Mouse (Mus musculus): ENCODE measurements around the gene Zfp365. TPM values are rescaled to one million over a fixed set of nuclear protein-coding genes. Genes with fewer than 3 reads are reported as not detected.

The Zfp365 gene
- polyA plus RNA-seq, 1 experiment from 2014 or later, result 1.4 TPM

DNA sequence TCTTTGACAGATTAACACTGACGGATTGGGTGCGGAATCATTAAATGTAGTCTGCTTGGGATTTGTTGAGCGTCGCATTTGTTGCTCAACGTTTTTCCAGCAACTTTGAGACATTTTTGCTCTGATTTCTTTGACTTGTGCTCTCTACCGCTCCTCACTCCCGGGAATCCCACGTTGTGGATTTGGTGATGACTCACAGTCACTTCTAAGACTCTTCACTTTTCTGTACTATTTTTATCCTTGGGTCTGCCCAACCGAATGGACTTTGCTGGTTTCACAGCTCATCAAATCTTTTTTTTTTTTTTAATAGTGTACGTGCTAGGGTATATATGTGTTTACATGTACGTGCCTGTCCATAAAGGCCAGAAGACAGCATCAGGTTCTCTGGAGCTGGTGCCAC is 20.3 kb upstream of the Zfp365 start:
- no peak for ATAC-seq (ENCODE audit: insufficient read depth, low FRiP score, low TSS enrichment)

GRCm38 (mm10) chr10:67931328-67931727 is 18.9 kb upstream of the Zfp365 start:
- DNase-seq (ENCODE audit: low spot score), result no peak
- Histone ChIP-seq H3K36me3 (ENCODE audit: control insufficient read depth, insufficient read depth, low read length) (no peaks in the 10 kb centered on the region), H3K4me3 (ENCODE audit: low read depth, low read length) (no peak overlapping the region), H3K4me1 (ENCODE audit: control insufficient read depth, insufficient read depth, low read length) (no peaks in the 10 kb centered on the region), H3K9ac (ENCODE audit: low read length) (no peak overlapping the region), H3K9me3 (ENCODE audit: control insufficient read depth, low read length) (no peaks in the 10 kb centered on the region), H3K27me3 (ENCODE audit: control insufficient read depth, insufficient read depth, low read length) (no peaks in the 10 kb centered on the region), H3K4me2 (ENCODE audit: low read depth) (no peak overlapping the region), H3K27ac (ENCODE audit: low read depth, low read length) (no peak overlapping the region)
- 85% methylated on average over 4 of the region's 4 CpGs for WGBS
- no peak for ATAC-seq (ENCODE audit: insufficient read depth, low FRiP score, low TSS enrichment)

More for the DNA sequence above, 20.3 kb upstream of the Zfp365 start:
- H3K4me2 ChIP-seq (ENCODE audit: low read depth), result no peak overlapping the region
- 90% methylated on average over 11 of the region's 11 CpGs for WGBS
- H3K9me3 ChIP-seq (ENCODE audit: control insufficient read depth, low read length), result no peaks in the 10 kb centered on the region
- no peak overlapping the region for H3K27ac ChIP-seq (ENCODE audit: low read depth, low read length)
- no peaks in the 10 kb centered on the region for H3K27me3 ChIP-seq (ENCODE audit: control insufficient read depth, insufficient read depth, low read length)
- H3K9ac ChIP-seq (ENCODE audit: low read length), result no peak overlapping the region
- H3K36me3 ChIP-seq (ENCODE audit: control insufficient read depth, insufficient read depth, low read length), result no peaks in the 10 kb centered on the region
- H3K4me1 ChIP-seq (ENCODE audit: control insufficient read depth, insufficient read depth, low read length), result no peaks in the 10 kb centered on the region
- no peak for DNase-seq (ENCODE audit: low spot score)
- H3K4me3 ChIP-seq (ENCODE audit: low read depth, low read length), result no peak overlapping the region

DNA sequence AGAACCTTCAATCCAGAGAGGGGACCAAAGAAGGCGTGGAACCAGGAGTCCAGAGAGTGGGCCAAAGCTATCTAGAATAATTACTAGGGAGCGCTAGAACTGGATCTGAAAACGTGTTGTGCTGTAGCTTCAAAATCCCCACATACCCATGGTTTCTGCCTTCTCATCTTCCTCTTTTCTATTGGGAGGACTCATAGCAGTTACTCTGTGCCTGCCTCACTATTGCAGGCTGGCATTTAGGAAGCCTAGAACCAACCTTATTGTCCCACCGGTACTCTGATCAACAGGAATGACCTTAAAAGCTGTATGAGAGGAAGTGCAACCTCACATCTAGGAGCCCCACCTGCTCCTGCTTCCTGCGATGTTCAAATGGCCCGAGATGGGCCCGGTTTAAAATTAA is 16.1 kb upstream of the Zfp365 start:
- H3K27me3 ChIP-seq (ENCODE audit: control insufficient read depth, insufficient read depth, low read length), result no peaks in the 10 kb centered on the region
- H3K36me3 ChIP-seq (ENCODE audit: control insufficient read depth, insufficient read depth, low read length), result no peaks in the 10 kb centered on the region
- no peak overlapping the region for H3K4me2 ChIP-seq (ENCODE audit: low read depth)
- H3K9ac ChIP-seq (ENCODE audit: low read length), result no peak overlapping the region
- DNase-seq (ENCODE audit: low spot score) (no peak), ATAC-seq (ENCODE audit: insufficient read depth, low FRiP score, low TSS enrichment) (no peak)
- H3K9me3 ChIP-seq (ENCODE audit: control insufficient read depth, low read length), result no peaks in the 10 kb centered on the region
- WGBS, result 87% methylated on average over 7 of the region's 7 CpGs
- H3K4me1 ChIP-seq (ENCODE audit: control insufficient read depth, insufficient read depth, low read length), result no peaks in the 10 kb centered on the region
- no peak overlapping the region for H3K27ac ChIP-seq (ENCODE audit: low read depth, low read length)
- H3K4me3 ChIP-seq (ENCODE audit: low read depth, low read length), result no peak overlapping the region

- no peak for DNase-seq (ENCODE audit: low spot score)
- no peak overlapping the region for H3K4me2 ChIP-seq (ENCODE audit: low read depth)
- no peak overlapping the region for H3K4me3 ChIP-seq (ENCODE audit: low read depth, low read length)
- 70% methylated on average over 8 of the region's 8 CpGs for WGBS
- H3K27ac ChIP-seq (ENCODE audit: low read depth, low read length), result no peak overlapping the region
- H3K4me1 ChIP-seq (ENCODE audit: control insufficient read depth, insufficient read depth, low read length), result no peaks in the 10 kb centered on the region
- no peak overlapping the region for H3K9ac ChIP-seq (ENCODE audit: low read length)
- H3K36me3 ChIP-seq (ENCODE audit: control insufficient read depth, insufficient read depth, low read length), result no peaks in the 10 kb centered on the region
- no peaks in the 10 kb centered on the region for H3K9me3 ChIP-seq (ENCODE audit: control insufficient read depth, low read length)
- H3K27me3 ChIP-seq (ENCODE audit: control insufficient read depth, insufficient read depth, low read length), result no peaks in the 10 kb centered on the region
- no peak for ATAC-seq (ENCODE audit: insufficient read depth, low FRiP score, low TSS enrichment)
Measured at GRCm38 (mm10) chr10:67927718-67928455, 15.4 kb upstream of the Zfp365 start.

DNA sequence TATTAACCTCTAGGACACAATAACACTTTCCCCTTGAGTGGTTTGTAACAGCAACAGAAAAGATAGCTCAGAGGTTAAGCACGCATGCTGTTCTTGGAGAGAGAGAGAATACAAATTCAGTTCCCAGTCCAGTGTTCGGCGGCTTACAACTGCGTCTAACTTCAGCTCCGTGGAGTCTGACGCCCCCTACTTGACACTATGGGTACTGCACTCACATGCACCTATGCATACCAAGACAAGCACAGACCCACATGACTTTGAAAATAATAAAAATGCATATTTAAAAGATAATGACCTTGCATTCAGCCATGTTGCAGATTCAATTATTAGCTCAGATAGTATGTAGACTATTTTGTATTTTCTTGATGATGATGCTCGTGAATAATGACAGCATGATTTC is 11.6 kb upstream of the Zfp365 start:
- H3K27ac ChIP-seq (ENCODE audit: low read depth, low read length), result no peak overlapping the region
- 55% methylated on average over 7 of the region's 7 CpGs for WGBS
- ATAC-seq (ENCODE audit: insufficient read depth, low FRiP score, low TSS enrichment) (no peak), DNase-seq (ENCODE audit: low spot score) (no peak)
- H3K4me3 ChIP-seq (ENCODE audit: low read depth, low read length), result no peak overlapping the region
- H3K27me3 ChIP-seq (ENCODE audit: control insufficient read depth, insufficient read depth, low read length), result no peaks in the 10 kb centered on the region
- no peaks in the 10 kb centered on the region for H3K4me1 ChIP-seq (ENCODE audit: control insufficient read depth, insufficient read depth, low read length)
- H3K9me3 ChIP-seq (ENCODE audit: control insufficient read depth, low read length), result no peaks in the 10 kb centered on the region
- H3K36me3 ChIP-seq (ENCODE audit: control insufficient read depth, insufficient read depth, low read length), result no peaks in the 10 kb centered on the region
- no peak overlapping the region for H3K9ac ChIP-seq (ENCODE audit: low read length)
- no peak overlapping the region for H3K4me2 ChIP-seq (ENCODE audit: low read depth)

DNA sequence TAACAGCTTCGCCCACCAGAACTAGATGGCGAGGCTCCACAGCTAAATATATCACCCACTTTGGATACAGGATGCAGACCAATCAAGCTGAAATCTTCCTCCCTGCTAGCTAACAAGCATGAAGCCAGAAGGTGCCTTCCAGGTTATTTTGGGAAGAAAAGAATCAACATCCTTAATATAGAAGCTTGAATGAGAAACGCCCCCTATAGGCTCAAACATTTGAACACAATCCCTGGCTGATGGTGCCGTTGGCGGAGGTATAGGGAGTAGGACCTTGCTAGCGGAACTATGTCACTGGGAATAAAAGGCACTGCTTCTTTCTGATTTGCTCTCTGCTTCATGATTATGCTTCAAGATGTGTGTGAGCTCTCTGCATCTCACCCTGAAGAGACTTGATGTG is 9.3 kb upstream of the Zfp365 start:
- ATAC-seq (ENCODE audit: insufficient read depth, low FRiP score, low TSS enrichment) (no peak), DNase-seq (ENCODE audit: low spot score) (no peak)
- no peaks in the 10 kb centered on the region for H3K27me3 ChIP-seq (ENCODE audit: control insufficient read depth, insufficient read depth, low read length)
- H3K4me1 ChIP-seq (ENCODE audit: control insufficient read depth, insufficient read depth, low read length), result no peaks in the 10 kb centered on the region
- no peak overlapping the region for H3K9ac ChIP-seq (ENCODE audit: low read length)
- no peak overlapping the region for H3K4me3 ChIP-seq (ENCODE audit: low read depth, low read length)
- H3K4me2 ChIP-seq (ENCODE audit: low read depth), result no peak overlapping the region
- H3K9me3 ChIP-seq (ENCODE audit: control insufficient read depth, low read length), result no peaks in the 10 kb centered on the region
- no peaks in the 10 kb centered on the region for H3K36me3 ChIP-seq (ENCODE audit: control insufficient read depth, insufficient read depth, low read length)
- 90% methylated on average over 6 of the region's 6 CpGs for WGBS
- no peak overlapping the region for H3K27ac ChIP-seq (ENCODE audit: low read depth, low read length)

DNA sequence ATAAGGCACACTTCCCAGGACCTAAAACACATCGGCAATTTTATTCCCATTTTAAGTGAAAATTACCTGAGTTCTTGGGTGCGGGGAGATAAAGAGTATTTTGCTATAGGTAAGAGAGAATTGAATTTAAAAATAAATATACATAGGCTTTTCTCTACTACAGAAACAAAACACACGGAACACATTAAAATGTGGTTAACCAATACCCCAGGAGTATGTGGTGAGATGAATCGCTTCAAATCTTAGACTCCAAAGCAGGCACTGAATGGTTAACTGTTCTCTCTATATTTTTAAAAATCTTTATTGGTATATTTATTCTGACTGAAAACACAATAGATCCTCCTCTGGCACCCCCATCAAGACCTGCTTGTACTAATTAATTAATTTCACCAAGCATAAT is 7.2 kb upstream of the Zfp365 start:
- Histone ChIP-seq H3K36me3 (ENCODE audit: control insufficient read depth, insufficient read depth, low read length) (no peaks in the 10 kb centered on the region), H3K4me1 (ENCODE audit: control insufficient read depth, insufficient read depth, low read length) (no peaks in the 10 kb centered on the region), H3K27me3 (ENCODE audit: control insufficient read depth, insufficient read depth, low read length) (no peaks in the 10 kb centered on the region), H3K4me3 (ENCODE audit: low read depth, low read length) (no peak overlapping the region), H3K9ac (ENCODE audit: low read length) (no peak overlapping the region), H3K4me2 (ENCODE audit: low read depth) (no peak overlapping the region), H3K9me3 (ENCODE audit: control insufficient read depth, low read length) (no peaks in the 10 kb centered on the region), H3K27ac (ENCODE audit: low read depth, low read length) (no peak overlapping the region)
- ATAC-seq (ENCODE audit: insufficient read depth, low FRiP score, low TSS enrichment) (no peak), DNase-seq (ENCODE audit: low spot score) (no peak)
- 96% methylated on average over 4 of the region's 4 CpGs for WGBS

GRCm38 (mm10) chr10:67918194-67918899 is 5.9 kb upstream of the Zfp365 start:
- no peaks in the 10 kb centered on the region for H3K9me3 ChIP-seq (ENCODE audit: control insufficient read depth, low read length)
- H3K36me3 ChIP-seq (ENCODE audit: control insufficient read depth, insufficient read depth, low read length), result no peaks in the 10 kb centered on the region
- ATAC-seq (ENCODE audit: insufficient read depth, low FRiP score, low TSS enrichment) (no peak), DNase-seq (ENCODE audit: low spot score) (no peak)
- 76% methylated on average over 4 of the region's 4 CpGs for WGBS
- H3K27ac ChIP-seq (ENCODE audit: low read depth, low read length), result no peak overlapping the region
- H3K27me3 ChIP-seq (ENCODE audit: control insufficient read depth, insufficient read depth, low read length), result no peaks in the 10 kb centered on the region
- H3K4me3 ChIP-seq (ENCODE audit: low read depth, low read length), result no peak overlapping the region
- no peak overlapping the region for H3K4me2 ChIP-seq (ENCODE audit: low read depth)
- H3K9ac ChIP-seq (ENCODE audit: low read length), result no peak overlapping the region
- no peaks in the 10 kb centered on the region for H3K4me1 ChIP-seq (ENCODE audit: control insufficient read depth, insufficient read depth, low read length)

- WGBS, result 58% methylated on average over 7 of the region's 7 CpGs
- no peak for DNase-seq (ENCODE audit: low spot score)
- H3K36me3 ChIP-seq (ENCODE audit: control insufficient read depth, insufficient read depth, low read length), result no peaks in the 10 kb centered on the region
- H3K4me3 ChIP-seq (ENCODE audit: low read depth, low read length), result no peak overlapping the region
- no peaks in the 10 kb centered on the region for H3K27me3 ChIP-seq (ENCODE audit: control insufficient read depth, insufficient read depth, low read length)
- no peak for ATAC-seq (ENCODE audit: insufficient read depth, low FRiP score, low TSS enrichment)
- no peak overlapping the region for H3K4me2 ChIP-seq (ENCODE audit: low read depth)
- H3K9ac ChIP-seq (ENCODE audit: low read length), result no peak overlapping the region
- no peak overlapping the region for H3K27ac ChIP-seq (ENCODE audit: low read depth, low read length)
- no peaks in the 10 kb centered on the region for H3K4me1 ChIP-seq (ENCODE audit: control insufficient read depth, insufficient read depth, low read length)
- no peaks in the 10 kb centered on the region for H3K9me3 ChIP-seq (ENCODE audit: control insufficient read depth, low read length)
Measured at GRCm38 (mm10) chr10:67917356-67917755, 4.9 kb upstream of the Zfp365 start.

Measured in neural tube, embryonic 11.5 days (tissue).